Mouse (Mus musculus) embryonic facial prominence, embryonic 15.5 days (tissue): Measurements from ENCODE around the gene Mmp17. TPM values are rescaled to one million over a fixed set of nuclear protein-coding genes. Genes with fewer than 3 reads are reported as not detected.

Experiments
- ATAC-seq: fragments of 200-750 bp; cut with Nextera tagmentation; 2 replicates; pipeline ENCODE4 v1.8.0; 2017; ENCODE audit warnings: low read depth, moderate TSS enrichment; ENCODE audit not compliant: insufficient number of reproducible peaks, low FRiP score, low TSS enrichment
- H3K27ac ChIP-seq: fragments of 300-500 bp; sonication (generic); replicated peaks from 2 replicates; pipeline ENCODE4 v1.5.1; 2015; ENCODE audit warnings: mild to moderate bottlenecking, inconsistent platforms
- H3K27me3 ChIP-seq: fragments of 300-500 bp; sonication (generic); 2 replicates; pipeline ENCODE4 v1.6.1; 2015; ENCODE audit warnings: inconsistent platforms
- H3K36me3 ChIP-seq: fragments of 300-500 bp; sonication (generic); 2 replicates; pipeline ENCODE4 v1.6.1; 2015; ENCODE audit warnings: mild to moderate bottlenecking, inconsistent platforms
- H3K4me1 ChIP-seq: fragments of 300-500 bp; sonication (generic); 2 replicates; pipeline ENCODE4 v1.6.1; 2015; ENCODE audit warnings: inconsistent platforms
- H3K4me2 ChIP-seq: fragments of 300-500 bp; sonication (generic); replicated peaks from 2 replicates; pipeline ENCODE4 v1.6.1; 2015; ENCODE audit warnings: mild to moderate bottlenecking, inconsistent platforms
- H3K4me3 ChIP-seq: fragments of 300-500 bp; sonication (generic); replicated peaks from 2 replicates; pipeline ENCODE4 v1.5.1; 2015; ENCODE audit warnings: mild to moderate bottlenecking, inconsistent platforms
- H3K9ac ChIP-seq: fragments of 300-500 bp; sonication (generic); 2 replicates; pipeline ENCODE4 v1.6.1; 2015; ENCODE audit warnings: inconsistent platforms
- H3K9me3 ChIP-seq: fragments of 300-500 bp; sonication (generic); replicated peaks from 2 replicates; pipeline ENCODE4 v1.6.1; 2016; ENCODE audit warnings: inconsistent platforms
- WGBS: fragments of 180-500 bp; shearing (Covaris S2); methylation state at CpG from one replicate; pipeline ENCODE4 v1.1.7; 2015; 5-methylcytosine and 5-hydroxymethylcytosine counted together
- polyA plus RNA-seq: library from polyadenylated mRNA; unstranded; fragments of >200 nt; fragmentation: Nextera tagmentation; extraction: Ambion mirVana; gene quantifications from 2 replicates; pipeline ENCODE4 v1.2.1, GENCODE M21; 2015

Mmp17 gene
- polyA plus RNA-seq = 3.2 and 4.3 TPM in 2 replicates

DNA sequence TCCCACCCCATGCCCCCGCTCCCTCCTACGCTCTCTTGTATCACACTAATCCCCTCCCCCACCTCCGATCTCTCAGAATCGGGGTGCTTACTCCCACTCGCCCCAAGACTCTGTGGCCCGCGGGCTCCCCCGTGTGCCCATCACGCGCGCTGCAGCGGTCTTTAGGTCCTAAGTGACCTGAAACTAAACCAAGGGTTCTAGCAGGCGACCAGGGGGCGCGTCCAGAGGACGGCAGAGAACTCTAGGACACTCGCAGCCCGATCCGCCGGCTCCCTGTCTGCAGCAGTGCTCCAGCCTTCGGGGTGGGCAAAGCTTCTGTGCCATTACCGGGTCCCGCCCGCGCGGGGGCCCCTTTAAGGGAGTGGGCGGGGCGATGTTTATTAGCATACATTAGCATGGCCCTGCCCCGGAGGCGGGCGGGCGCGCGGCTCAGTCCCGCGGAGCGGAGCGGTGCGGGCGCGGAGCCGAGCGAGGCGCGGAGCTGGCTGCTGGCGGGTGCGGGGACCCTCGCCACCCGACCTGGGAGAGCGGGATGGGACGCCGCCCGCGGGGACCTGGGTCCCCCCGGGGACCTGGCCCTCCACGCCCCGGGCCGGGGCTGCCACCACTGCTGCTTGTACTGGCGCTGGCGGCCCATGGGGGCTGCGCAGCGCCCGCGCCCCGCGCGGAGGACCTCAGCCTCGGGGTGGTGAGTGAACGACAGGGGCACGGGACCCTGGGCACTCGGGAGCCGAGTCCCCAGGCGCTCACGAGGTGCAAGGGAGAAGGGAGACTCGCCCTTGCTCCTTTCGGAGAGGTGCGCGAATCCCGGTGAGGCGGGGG, at the start of gene Mmp17:
Gene Mmp17 (plus strand): TSS at position 409 of the 822 bp plus-strand sequence.
- peak within 1 kb of the TSS; percentile 100 for H3K4me2 ChIP-seq
- H3K27ac ChIP-seq = no peak within 1 kb of the TSS
- H3K4me1 ChIP-seq = peaks cover 33% of the 10 kb centered on the region
- ATAC-seq = peak; percentile 88
- no peaks in the 10 kb centered on the region for H3K9me3 ChIP-seq
- H3K27me3 ChIP-seq = peaks cover 55% of the 10 kb centered on the region
- no peaks in the 10 kb centered on the region for H3K36me3 ChIP-seq
- under 1% methylated on average over 78 of the region's 80 CpGs for WGBS
- peak within 1 kb of the TSS; percentile 77 for H3K4me3 ChIP-seq
- peak within 1 kb of the TSS; percentile 21 for H3K9ac ChIP-seq

DNA sequence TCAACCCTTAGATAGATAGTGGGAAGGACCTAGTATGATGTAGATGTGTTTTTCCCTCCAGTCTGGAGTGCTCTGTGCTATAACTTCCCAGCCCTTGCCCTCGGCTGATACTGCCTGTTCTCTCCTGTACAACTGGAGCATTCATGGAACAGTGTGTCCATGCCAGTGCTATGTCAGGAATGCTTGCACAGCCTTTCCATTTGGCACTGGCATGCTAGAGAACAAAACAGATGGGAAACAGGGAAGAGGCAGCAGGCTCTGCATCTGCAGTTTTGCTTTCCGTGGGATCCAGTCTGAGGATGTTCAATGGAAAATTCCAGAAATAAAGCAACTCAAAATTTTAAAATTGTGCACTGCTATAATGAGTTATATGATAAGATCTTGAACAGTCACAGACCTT, 49.5 kb upstream of the Mmp17 start:
- no peak overlapping the region for H3K4me3 ChIP-seq
- no peak overlapping the region for H3K27ac ChIP-seq
- no peak overlapping the region for H3K9ac ChIP-seq
- no peaks in the 10 kb centered on the region for H3K4me1 ChIP-seq
- no peak overlapping the region for H3K4me2 ChIP-seq
- ATAC-seq = no peak
- H3K27me3 ChIP-seq = no peaks in the 10 kb centered on the region
- no peaks in the 10 kb centered on the region for H3K9me3 ChIP-seq
- WGBS = 65% methylated on average over 2 of the region's 2 CpGs
- H3K36me3 ChIP-seq = peaks cover 55% of the 10 kb centered on the region

DNA sequence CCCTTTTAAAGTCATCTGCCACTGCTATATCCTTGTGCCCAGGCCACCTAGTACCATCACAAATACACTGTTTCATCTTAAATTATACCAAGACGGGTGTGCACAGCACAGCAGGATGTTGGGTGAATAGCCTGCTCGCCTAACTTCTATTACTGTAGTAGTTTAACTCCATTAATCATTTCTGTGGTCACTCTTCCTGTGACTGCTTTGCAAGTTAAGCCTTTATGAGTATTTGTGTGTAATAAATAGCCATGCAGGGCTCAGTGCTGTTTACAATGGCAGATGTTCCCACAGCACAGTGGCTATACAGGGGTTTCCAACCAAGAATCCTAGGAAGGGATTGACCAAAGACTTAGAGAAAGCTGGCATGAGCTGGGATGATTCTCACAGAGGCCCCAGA, 48.9 kb upstream of the Mmp17 start:
- Histone ChIP-seq H3K4me2 (no peak overlapping the region), H3K36me3 (peaks cover 56% of the 10 kb centered on the region), H3K9me3 (no peaks in the 10 kb centered on the region), H3K9ac (no peak overlapping the region), H3K27ac (no peak overlapping the region), H3K4me3 (no peak overlapping the region), H3K4me1 (no peaks in the 10 kb centered on the region), H3K27me3 (no peaks in the 10 kb centered on the region)
- no peak for ATAC-seq
- 91% methylated on average over 2 of the region's 2 CpGs for WGBS

DNA sequence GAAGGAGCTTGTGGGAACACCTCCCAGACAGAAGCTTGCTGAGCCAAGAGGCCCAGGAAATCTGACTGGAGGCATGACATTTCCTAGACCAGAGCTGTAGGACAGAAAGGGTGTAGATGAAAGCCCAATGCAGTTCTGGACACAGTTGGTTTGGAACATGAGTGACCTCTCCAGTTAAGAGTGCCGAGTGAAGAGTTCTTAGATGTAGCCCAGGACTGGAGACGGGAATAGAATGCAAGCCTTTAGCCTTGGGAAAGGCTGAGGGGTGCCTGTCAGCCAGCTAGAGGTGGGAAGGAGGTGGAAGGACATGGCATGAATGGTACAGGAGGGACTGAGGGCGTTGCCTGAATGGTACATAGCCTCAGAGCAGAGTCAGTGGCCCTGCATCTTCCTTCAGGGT, 48.5 kb upstream of the Mmp17 start:
- Histone ChIP-seq H3K36me3 (peaks cover 60% of the 10 kb centered on the region), H3K4me1 (no peaks in the 10 kb centered on the region)
- WGBS = 91% methylated on average over 3 of the region's 3 CpGs

DNA sequence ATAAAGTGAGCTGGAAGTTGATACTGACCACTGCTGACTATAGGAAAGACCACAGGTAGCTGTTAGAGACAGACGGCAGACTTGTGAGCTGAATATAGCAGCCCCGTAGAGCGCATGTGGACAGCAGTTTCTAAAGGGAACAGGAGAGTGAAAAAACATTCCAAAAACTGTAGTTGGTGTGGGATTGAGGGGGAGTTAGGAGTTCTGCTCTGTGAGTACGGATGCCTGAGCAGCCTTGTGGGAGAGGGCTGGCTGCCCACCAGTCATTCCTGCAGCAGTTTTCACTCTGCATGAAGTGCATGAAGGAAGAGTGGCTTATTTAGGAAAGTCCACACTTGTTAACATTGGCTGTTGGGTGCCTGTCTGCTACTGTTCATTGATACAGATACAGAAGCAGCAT, 45.1 kb upstream of the Mmp17 start:
- no peak overlapping the region for H3K4me2 ChIP-seq
- 86% methylated on average over 4 of the region's 4 CpGs for WGBS
- no peak overlapping the region for H3K4me3 ChIP-seq
- no peaks in the 10 kb centered on the region for H3K9me3 ChIP-seq
- H3K9ac ChIP-seq = no peak overlapping the region
- H3K27me3 ChIP-seq = no peaks in the 10 kb centered on the region
- ATAC-seq = no peak
- peaks cover 67% of the 10 kb centered on the region for H3K36me3 ChIP-seq
- no peak overlapping the region for H3K27ac ChIP-seq
- no peaks in the 10 kb centered on the region for H3K4me1 ChIP-seq

More for the DNA sequence above, 48.5 kb upstream of the Mmp17 start:
- Histone ChIP-seq H3K4me3 (no peak overlapping the region), H3K9ac (no peak overlapping the region), H3K4me2 (no peak overlapping the region), H3K27ac (no peak overlapping the region), H3K9me3 (no peaks in the 10 kb centered on the region), H3K27me3 (no peaks in the 10 kb centered on the region)
- no peak for ATAC-seq

DNA sequence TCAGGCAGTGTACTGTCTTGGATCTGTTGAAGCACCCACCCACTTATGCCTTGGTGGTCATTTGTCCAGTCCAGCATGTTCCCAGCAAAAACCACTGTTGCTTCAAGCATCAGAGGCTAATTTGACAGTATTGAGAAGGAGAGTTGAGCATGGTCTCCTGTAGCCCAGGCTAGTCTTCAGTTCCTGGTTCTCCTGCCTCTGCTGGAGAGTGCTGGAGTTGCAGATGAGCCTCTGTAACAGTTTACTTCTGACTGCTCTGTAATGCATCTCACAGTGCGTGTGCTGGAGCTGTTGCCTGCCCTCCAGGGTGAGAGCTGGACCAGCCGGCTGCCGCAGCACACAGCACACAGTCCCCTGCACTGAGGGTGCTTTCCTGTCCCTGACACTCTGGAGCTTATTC, 41.7 kb upstream of the Mmp17 start:
- Histone ChIP-seq H3K27ac (no peak overlapping the region), H3K27me3 (no peaks in the 10 kb centered on the region), H3K9ac (no peak overlapping the region), H3K36me3 (peaks cover 75% of the 10 kb centered on the region), H3K4me1 (no peaks in the 10 kb centered on the region), H3K9me3 (no peaks in the 10 kb centered on the region), H3K4me2 (no peak overlapping the region), H3K4me3 (no peak overlapping the region)
- ATAC-seq = no peak
- WGBS = 92% methylated on average over 3 of the region's 3 CpGs

DNA sequence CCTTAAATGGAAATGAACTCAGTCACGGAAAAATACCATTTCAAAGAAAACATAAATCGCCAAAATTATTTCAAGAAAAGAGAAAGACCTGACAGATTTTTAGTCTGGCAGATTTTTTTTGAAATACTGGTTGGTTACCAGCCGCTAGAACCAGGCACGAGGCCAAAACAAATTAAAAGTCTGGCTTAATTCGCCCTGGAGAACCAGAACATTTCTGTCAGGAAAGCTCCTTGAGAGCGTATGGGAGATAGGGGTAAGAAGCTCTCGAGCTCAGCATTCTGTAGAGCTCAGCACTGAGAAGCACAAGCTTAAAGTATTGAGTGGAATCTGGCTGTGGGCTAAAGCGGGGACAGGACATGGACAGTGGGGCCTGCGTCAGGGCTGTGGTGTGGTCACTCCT, 38.2 kb upstream of the Mmp17 start:
- no peak overlapping the region for H3K4me3 ChIP-seq
- no peak for ATAC-seq
- no peak overlapping the region for H3K27ac ChIP-seq
- no peaks in the 10 kb centered on the region for H3K4me1 ChIP-seq
- H3K36me3 ChIP-seq = peaks cover 90% of the 10 kb centered on the region
- no peaks in the 10 kb centered on the region for H3K27me3 ChIP-seq
- H3K9me3 ChIP-seq = no peaks in the 10 kb centered on the region
- H3K4me2 ChIP-seq = no peak overlapping the region
- WGBS = 81% methylated on average over 9 of the region's 9 CpGs
- no peak overlapping the region for H3K9ac ChIP-seq

DNA sequence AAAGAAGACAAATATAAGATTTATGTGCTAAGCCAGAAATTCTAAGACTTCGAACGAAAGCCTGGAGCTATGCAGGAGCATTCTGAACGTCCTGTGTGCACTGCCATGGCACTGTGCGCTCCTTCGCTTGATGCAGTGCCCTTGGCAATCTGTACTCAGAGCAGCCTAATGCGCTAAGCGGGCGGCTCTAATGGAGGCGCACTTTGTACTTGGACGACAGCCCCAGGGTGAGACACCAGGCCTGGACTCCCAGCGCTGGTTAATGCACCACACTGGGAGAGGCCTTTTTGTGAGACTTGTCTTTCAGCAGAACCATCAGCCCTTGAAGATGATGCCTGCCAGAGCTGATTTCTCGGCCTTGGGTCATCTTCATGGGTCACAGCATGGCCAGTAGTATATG, 34.3 kb upstream of the Mmp17 start:
- no peak overlapping the region for H3K4me3 ChIP-seq
- ATAC-seq = no peak; the same call in 1 of the 2 replicates
- no peak overlapping the region for H3K4me2 ChIP-seq
- H3K9ac ChIP-seq = no peak overlapping the region
- WGBS = 89% methylated on average over 12 of the region's 12 CpGs
- H3K27ac ChIP-seq = no peak overlapping the region
- no peaks in the 10 kb centered on the region for H3K27me3 ChIP-seq
- peaks cover 92% of the 10 kb centered on the region for H3K36me3 ChIP-seq
- H3K4me1 ChIP-seq = no peaks in the 10 kb centered on the region
- H3K9me3 ChIP-seq = no peaks in the 10 kb centered on the region

DNA sequence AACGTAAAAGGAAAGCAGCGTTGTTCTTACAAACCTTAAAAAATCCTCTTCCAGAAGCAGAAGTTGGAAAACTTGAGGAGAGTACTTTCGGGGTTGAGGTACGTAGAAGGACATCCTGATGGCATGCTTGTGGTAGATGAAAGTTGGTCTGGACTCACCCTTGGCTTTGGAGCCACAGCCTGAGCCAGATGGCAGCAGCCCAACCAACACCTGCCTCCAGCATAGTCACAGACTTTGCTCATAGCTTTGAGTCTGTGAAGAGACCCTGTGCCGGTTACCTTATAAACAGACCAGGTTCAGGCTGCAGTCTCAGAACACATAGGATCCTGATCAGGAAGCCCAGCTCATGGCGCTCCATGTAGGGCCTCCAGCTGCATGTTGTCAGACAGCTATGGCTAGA, 33.2 kb upstream of the Mmp17 start:
- Histone ChIP-seq H3K9me3 (no peaks in the 10 kb centered on the region), H3K27me3 (no peaks in the 10 kb centered on the region), H3K4me2 (no peak overlapping the region), H3K4me3 (no peak overlapping the region), H3K4me1 (no peaks in the 10 kb centered on the region), H3K36me3 (peaks cover 97% of the 10 kb centered on the region), H3K9ac (no peak overlapping the region), H3K27ac (no peak overlapping the region)
- ATAC-seq = no peak
- 98% methylated on average over 6 of the region's 6 CpGs for WGBS

DNA sequence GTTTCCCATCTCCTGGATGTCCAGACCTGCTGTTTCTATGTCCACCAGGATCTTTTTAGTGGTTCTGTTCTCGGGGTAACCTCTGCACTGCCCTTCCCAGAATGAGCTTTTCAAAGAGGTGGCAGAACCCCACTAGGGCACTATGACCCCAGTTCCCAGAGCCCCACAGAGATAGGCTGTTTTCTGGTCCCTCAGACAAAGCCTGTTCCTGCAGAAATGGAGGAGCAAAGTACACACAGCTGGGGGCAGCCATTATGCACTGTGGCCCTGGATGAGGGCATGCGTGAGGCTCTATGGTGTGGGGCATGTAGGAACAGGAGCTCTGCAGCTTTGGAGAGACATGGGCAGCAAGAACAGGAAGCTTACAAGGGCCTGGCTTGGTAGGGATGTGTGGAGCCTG, 32.0 kb upstream of the Mmp17 start:
- WGBS = 97% methylated on average over 2 of the region's 2 CpGs
- Histone ChIP-seq H3K4me3 (no peak overlapping the region), H3K27ac (no peak overlapping the region), H3K9me3 (no peaks in the 10 kb centered on the region), H3K4me1 (no peaks in the 10 kb centered on the region), H3K9ac (no peak overlapping the region), H3K27me3 (no peaks in the 10 kb centered on the region), H3K4me2 (no peak overlapping the region), H3K36me3 (peaks cover 98% of the 10 kb centered on the region)
- ATAC-seq = no peak

DNA sequence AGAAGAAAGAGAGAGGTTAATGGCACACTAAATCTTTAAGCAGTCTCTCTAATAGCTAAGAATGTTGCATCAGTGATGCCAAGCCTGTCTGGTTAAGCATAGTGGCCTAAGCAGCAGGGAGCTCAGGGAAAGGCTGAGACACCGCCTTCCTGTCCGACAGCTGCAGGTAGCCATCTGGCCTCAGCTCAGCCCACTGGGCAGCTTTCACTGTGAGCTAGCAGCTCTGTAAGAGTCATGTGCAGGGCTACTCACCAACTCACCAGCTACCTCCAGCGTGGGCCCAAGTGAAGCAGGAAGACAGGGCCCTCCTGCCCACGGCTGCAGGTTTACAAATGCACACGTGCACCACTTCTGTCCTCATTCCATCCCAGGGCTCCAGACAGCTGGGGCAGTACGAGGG, 30.3 kb upstream of the Mmp17 start:
- Histone ChIP-seq H3K4me3 (no peak overlapping the region), H3K4me1 (no peaks in the 10 kb centered on the region), H3K9me3 (no peaks in the 10 kb centered on the region), H3K36me3 (peaks cover 96% of the 10 kb centered on the region), H3K27me3 (no peaks in the 10 kb centered on the region), H3K9ac (no peak overlapping the region), H3K4me2 (no peak overlapping the region), H3K27ac (no peak overlapping the region)
- WGBS = 87% methylated on average over 6 of the region's 6 CpGs
- ATAC-seq = no peak

DNA sequence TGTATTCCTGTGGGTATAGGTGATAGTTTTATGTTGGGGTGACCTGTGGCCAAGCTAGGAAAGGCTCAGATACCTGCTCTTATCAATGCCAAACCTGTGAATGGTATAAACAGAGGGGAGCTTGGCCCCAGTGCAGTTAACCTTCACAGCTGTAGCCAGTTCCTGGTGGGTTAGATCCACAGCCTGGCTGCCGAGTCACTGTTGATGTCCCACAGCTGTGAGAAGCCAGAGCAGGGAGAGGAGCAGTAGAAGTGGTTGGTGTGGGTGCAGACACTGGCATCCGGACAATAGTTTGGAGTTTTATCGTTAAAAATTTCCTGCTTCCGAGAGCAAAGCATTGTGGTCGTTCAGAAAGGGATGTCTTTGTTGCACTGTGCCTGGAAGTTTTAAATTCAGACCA, 25.4 kb upstream of the Mmp17 start:
- Histone ChIP-seq H3K4me3 (no peak overlapping the region), H3K4me2 (no peak overlapping the region), H3K9ac (no peak overlapping the region), H3K27ac (no peak overlapping the region), H3K36me3 (peaks cover 94% of the 10 kb centered on the region), H3K4me1 (no peaks in the 10 kb centered on the region), H3K27me3 (no peaks in the 10 kb centered on the region), H3K9me3 (no peaks in the 10 kb centered on the region)
- 80% methylated on average over 5 of the region's 5 CpGs for WGBS
- no peak for ATAC-seq
